8 mouse cellular contexts compared by ENCODE assay signal in the genomic region with DNA sequence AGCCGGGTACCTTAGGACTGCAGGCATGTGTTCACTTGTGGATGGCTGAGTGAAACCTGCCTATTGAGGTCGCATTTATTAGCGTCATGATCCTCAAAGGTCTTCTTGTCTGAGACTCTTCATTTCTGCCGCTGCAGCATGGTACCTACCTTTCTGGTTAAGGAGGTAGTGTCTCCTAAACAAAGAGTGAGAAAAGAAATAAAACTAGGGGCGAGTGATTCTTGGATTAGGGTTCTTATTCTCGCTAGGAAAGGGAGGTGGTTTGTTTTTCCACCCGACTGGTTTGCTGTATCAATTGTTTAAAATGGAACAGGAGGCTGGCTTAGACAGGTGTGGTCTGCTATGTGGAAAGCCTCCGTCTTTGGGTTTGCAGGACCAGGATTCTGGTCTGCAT. TPM values are rescaled to one million over a fixed set of nuclear protein-coding genes. Genes with fewer than 3 reads are reported as not detected.
DNase-seq lines count a peak whose midpoint lies in the region; ATAC-seq and TF ChIP-seq lines count a peak whose summit lies in the region.

No protein-coding gene starts in this region.

- WGBS in forebrain, embryonic 10.5 days, result 7% methylated on average over 8 of the region's 8 CpGs
- WGBS in liver, embryonic 12.5 days (ENCODE audit: insufficient replicate concordance), result 12% methylated on average over 8 of the region's 8 CpGs

- peaks cover 63% of the 10 kb centered on the region for H3K79me2 ChIP-seq in C2C12 (ENCODE audit: control insufficient read depth, insufficient read depth)

- H3K27ac ChIP-seq in gastrocnemius, adult 2 months, result peak overlapping the region; percentile 95
- H3K27ac ChIP-seq in forebrain, embryonic 10.5 days, result peak overlapping the region; percentile 99
- H3K27ac ChIP-seq in liver, embryonic 12.5 days, result no peak overlapping the region

- peaks cover 61% of the 10 kb centered on the region for H3K79me3 ChIP-seq in C2C12 (ENCODE audit: low read depth)

- peak overlapping the region; percentile 95 for H3ac ChIP-seq in C2C12 (ENCODE audit: control insufficient read depth, insufficient read length, low read depth)

- no peaks in the 10 kb centered on the region for H3K9me3 ChIP-seq in forebrain, embryonic 10.5 days
- H3K9me3 ChIP-seq in liver, embryonic 12.5 days (replicated peaks), result no peaks in the 10 kb centered on the region

- peaks cover 15% of the 10 kb centered on the region for H3K36me3 ChIP-seq in C2C12 (ENCODE audit: control insufficient read depth, insufficient read depth)
- peaks cover 28% of the 10 kb centered on the region for H3K36me3 ChIP-seq in forebrain, embryonic 10.5 days (replicated peaks)
- H3K36me3 ChIP-seq in liver, embryonic 12.5 days, result 0 out of 2 replicates have a peak, but pooled peaks cover 4% of the 10 kb centered on the region

- TF ChIP-seq CTCF in gastrocnemius, adult 2 months (IDR thresholded peaks at IDR 0.05), result no peak
- TF ChIP-seq CTCF in C2C12 (IDR thresholded peaks at IDR 0.05; ENCODE audit: control insufficient read depth, insufficient read depth, insufficient read length), result no peak

- intact Hi-C loops in gastrocnemius, adult 2 months (cut with DNase I), result loop anchor here (2.0 kb wide), 1 partner anchor 13 kb away; no protein-coding TSS in a partner anchor

- no peaks in the 10 kb centered on the region for H3K27me3 ChIP-seq in C2C12 (ENCODE audit: control insufficient read depth, insufficient read depth, insufficient read length)
- H3K27me3 ChIP-seq in forebrain, embryonic 10.5 days (ENCODE audit: poor library complexity, severe bottlenecking), result no peaks in the 10 kb centered on the region
- H3K27me3 ChIP-seq in liver, embryonic 12.5 days (replicated peaks), result no peaks in the 10 kb centered on the region

- peak overlapping the region; percentile 99 for H3K4me2 ChIP-seq in liver, embryonic 12.5 days

- peak overlapping the region; percentile 94 for H3K4me3 ChIP-seq in gastrocnemius, adult 2 months
- H3K4me3 ChIP-seq in C2C12 (ENCODE audit: insufficient read depth, poor library complexity, severe bottlenecking), result peak overlapping the region; percentile 89
- peak overlapping the region; percentile 84 for H3K4me3 ChIP-seq in forebrain, embryonic 10.5 days
- peak overlapping the region; percentile 78 for H3K4me3 ChIP-seq in liver, embryonic 12.5 days

- no peak for ATAC-seq in liver, embryonic 12.5 days

- H3K9ac ChIP-seq in liver, embryonic 12.5 days, result peak overlapping the region; percentile 85

- DNase-seq in gastrocnemius, adult 2 months, result no peak
- no peak for DNase-seq in gastrocnemius, postnatal 10 days
- DNase-seq in forebrain, embryonic 10.5 days (ENCODE audit: extremely low spot score, low spot score), result no peak
- no peak for DNase-seq in yolk sac, embryonic 10.5 days (ENCODE audit: low spot score)
- no peak for DNase-seq in gastrocnemius, postnatal 4 days (ENCODE audit: low spot score in 2 of 2)
- DNase-seq in retina, postnatal 1 day, result no peak

- peaks cover 48% of the 10 kb centered on the region for H3K4me1 ChIP-seq in forebrain, embryonic 10.5 days
- peaks cover 56% of the 10 kb centered on the region for H3K4me1 ChIP-seq in liver, embryonic 12.5 days

TF ChIP-seq in C2C12, 6 proteins besides CTCF, POLR2A, EP300 and RAD21:
- TF ChIP-seq CEBPB (IDR thresholded peaks at IDR 0.05; ENCODE audit: low read depth), result no peak
- TF ChIP-seq USF1 (IDR thresholded peaks at IDR 0.05; ENCODE audit: low read depth), result no peak
- no peak for TF ChIP-seq MYOG (IDR thresholded peaks at IDR 0.05; ENCODE audit: control insufficient read depth, extremely low read depth, insufficient read length)
- no peak for TF ChIP-seq FOSL1 (IDR thresholded peaks at IDR 0.05; ENCODE audit: insufficient read depth, low read length, poor library complexity, severe bottlenecking)
- no peak for TF ChIP-seq MYOD1 (IDR thresholded peaks at IDR 0.05; ENCODE audit: control insufficient read depth, insufficient read length, low read depth)
- TF ChIP-seq MAX (IDR thresholded peaks at IDR 0.05), result no peak

RNA-seq across cellular contexts. Expression of gene Znrf1, which starts 1.9 kb away (rescaled TPM):
- 10 to 100 TPM; 58.6 to 69.8 TPM for total RNA-seq in gastrocnemius, adult 2 months (2021)
- 10 to 100 TPM; 58.7 to 68.7 TPM for total RNA-seq in gastrocnemius, postnatal 10 days (2021)
- polyA plus RNA-seq in C2C12 (2012; fragmentation: generic; extraction: Trizol), result 36.6 TPM
- 22.8 and 25.3 TPM in 2 replicates for polyA plus RNA-seq in forebrain, embryonic 10.5 days (2016; fragmentation: Nextera tagmentation; extraction: Ambion mirVana)
- 17.3 and 18.3 TPM in 2 replicates for polyA plus RNA-seq in liver, embryonic 12.5 days (2016; fragmentation: Nextera tagmentation; extraction: Ambion mirVana)
- 10 to 100 TPM; 69.2 to 70.8 TPM for total RNA-seq in gastrocnemius, postnatal 4 days (2021)

RNA-seq across cellular contexts. Expression of gene Wdr59, which starts 15.9 kb away (rescaled TPM):
- total RNA-seq in gastrocnemius, adult 2 months (2021), result 1 to 10 TPM; 7.9 to 8.2 TPM
- total RNA-seq in gastrocnemius, postnatal 10 days (2021), result 10 to 100 TPM in 1 of 2 experiments, 1 to 10 TPM in 1; 9.7 to 11.5 TPM
- 6.7 TPM for polyA plus RNA-seq in C2C12 (2012; fragmentation: generic; extraction: Trizol)
- 5.0 and 5.7 TPM in 2 replicates for polyA plus RNA-seq in forebrain, embryonic 10.5 days (2016; fragmentation: Nextera tagmentation; extraction: Ambion mirVana)
- 2.8 and 3.1 TPM in 2 replicates for polyA plus RNA-seq in liver, embryonic 12.5 days (2016; fragmentation: Nextera tagmentation; extraction: Ambion mirVana)
- 10 to 100 TPM; 13.0 to 13.3 TPM for total RNA-seq in gastrocnemius, postnatal 4 days (2021)
